Mouse (Mus musculus): ENCODE results near the gene Phrf1.

- TF ChIP-seq POLR2A (IDR thresholded peaks at IDR 0.05; ENCODE audit: extremely low read depth, insufficient read depth, low read length) (no peak), CTCF (IDR thresholded peaks at IDR 0.05; ENCODE audit: low read depth, low read length) (no peak)
Observed at GRCm38 (mm10) chr7:141221249-141222125, 7.1 kb upstream of the Phrf1 start.

Data from liver, adult 2 months (tissue).